ENCODE assay signal across 24 mouse cellular contexts in genomic region chr13:19630768-19631709, GRCm38 (mm10). TPM values are rescaled to one million over a fixed set of nuclear protein-coding genes. Genes with fewer than 3 reads are reported as not detected.
DNase-seq lines count a peak whose midpoint lies in the region; ATAC-seq and TF ChIP-seq lines count a peak whose summit lies in the region.
"Had no signal": no experiment of that assay in that cellular context is flagged by ENCODE, and none has a peak within 500 bp of the region (broad histone marks: within the 10 kb centered on the region; RNA-seq: fewer than 3 reads in every experiment).

No protein-coding gene starts in this region.

- H3K27me3 ChIP-seq in E14TG2a.4 (ENCODE audit: insufficient read depth, low read length): no peaks in the 10 kb centered on the region
- no peaks in the 10 kb centered on the region for H3K27me3 ChIP-seq in intestine, embryonic 15.5 days (replicated peaks)
- no peaks in the 10 kb centered on the region for H3K27me3 ChIP-seq in liver, embryonic 12.5 days (replicated peaks)
- H3K27me3 ChIP-seq: embryonic facial prominence, embryonic 15.5 days; heart, embryonic 13.5 days had no signal

- H3K36me3 ChIP-seq in E14TG2a.4 (ENCODE audit: insufficient read depth, low read length) (peaks cover 12% of the 10 kb centered on the region; the same call in 1 of the 2 replicates), ES-E14 (ENCODE audit: control insufficient read depth, insufficient read depth, low read length, poor library complexity, severe bottlenecking) (no peaks in the 10 kb centered on the region)
- H3K36me3 ChIP-seq in intestine, embryonic 15.5 days: no peaks in the 10 kb centered on the region
- no peaks in the 10 kb centered on the region for H3K36me3 ChIP-seq in liver, embryonic 12.5 days
- H3K36me3 ChIP-seq: embryonic facial prominence, embryonic 15.5 days; forebrain, embryonic 10.5 days; heart, embryonic 13.5 days had no signal

- H3K9ac ChIP-seq in ES-E14 (ENCODE audit: insufficient read depth, low read depth, low read length, poor library complexity, severe bottlenecking): no peak overlapping the region
- no peak overlapping the region for H3K9ac ChIP-seq in intestine, embryonic 15.5 days
- H3K9ac ChIP-seq in liver, embryonic 12.5 days: no peak overlapping the region
- H3K9ac ChIP-seq: embryonic facial prominence, embryonic 15.5 days; heart, embryonic 13.5 days had no signal

- DNase-seq in ES-E14 (ENCODE audit: low read depth, low spot score): peak; percentile 70
- no peak for DNase-seq in left cerebral cortex, adult 11 months (ENCODE audit: low spot score)
- no peak for DNase-seq in adipocyte (ENCODE audit: low spot score)
- DNase-seq in layer of hippocampus, postnatal 10 days (ENCODE audit: low spot score in 2 of 2): no peak
- DNase-seq in adrenal gland, postnatal 4 days (ENCODE audit: low spot score in 2 of 2): no peak
- DNase-seq: adrenal gland, postnatal 10 days; cerebellum, adult 11-12 months; cerebellum, adult 9-11 months; cerebellum, postnatal 36 days; gastrocnemius, adult 2 months; gastrocnemius, postnatal 36 days; heart, adult 11 months; heart, postnatal 36 days had no signal

- no peaks in the 10 kb centered on the region; the same call in 1 of the 2 replicates for H3K9me3 ChIP-seq in E14TG2a.4 (ENCODE audit: low read length)
- no peaks in the 10 kb centered on the region for H3K9me3 ChIP-seq in ES-E14 (ENCODE audit: control insufficient read depth, insufficient read depth, low read depth, low read length)
- no peaks in the 10 kb centered on the region for H3K9me3 ChIP-seq in intestine, embryonic 15.5 days
- no peaks in the 10 kb centered on the region for H3K9me3 ChIP-seq in liver, embryonic 12.5 days (replicated peaks)
- H3K9me3 ChIP-seq: embryonic facial prominence, embryonic 15.5 days; forebrain, embryonic 10.5 days; heart, embryonic 13.5 days had no signal

- peak; percentile 93 for ATAC-seq in intestine, embryonic 15.5 days
- peak; percentile 53; the same call in 1 of the 2 replicates for ATAC-seq in liver, embryonic 12.5 days
- ATAC-seq: forebrain, embryonic 14.5 days; hindbrain, embryonic 16.5 days; inflammation-experienced regulatory T-cells, adult 6 months had no signal

- H3K4me1 ChIP-seq in E14TG2a.4 (replicated peaks; ENCODE audit: low read depth, low read length) (peaks cover 63% of the 10 kb centered on the region), ES-E14 (ENCODE audit: control insufficient read depth in 2 of 2, insufficient read depth in 2 of 2, low read length in 2 of 2, poor library complexity in 1 of 2) (peaks cover 8 to 19% of the 10 kb centered on the region in 2 experiments)
- 0 out of 2 replicates have a peak, but pooled peaks cover 2% of the 10 kb centered on the region for H3K4me1 ChIP-seq in intestine, embryonic 15.5 days (replicated peaks)
- peaks cover 26% of the 10 kb centered on the region for H3K4me1 ChIP-seq in liver, embryonic 12.5 days
- H3K4me1 ChIP-seq: embryonic facial prominence, embryonic 15.5 days; forebrain, embryonic 10.5 days; heart, embryonic 13.5 days had no signal

- no peak overlapping the region for H3K4me2 ChIP-seq in intestine, embryonic 15.5 days (replicated peaks)
- H3K4me2 ChIP-seq in liver, embryonic 12.5 days: no peak overlapping the region
- H3K4me2 ChIP-seq: embryonic facial prominence, embryonic 15.5 days; heart, embryonic 13.5 days had no signal

- H3K27ac ChIP-seq in ES-E14 (ENCODE audit: insufficient read depth, low read depth, low read length, poor library complexity, severe bottlenecking): peak overlapping the region; percentile 15
- H3K27ac ChIP-seq in intestine, embryonic 15.5 days: no peak overlapping the region
- H3K27ac ChIP-seq in liver, embryonic 12.5 days: peak overlapping the region; percentile 36; the same call in 1 of the 2 replicates
- H3K27ac ChIP-seq: embryonic facial prominence, embryonic 15.5 days; forebrain, embryonic 10.5 days; gastrocnemius, adult 2 months; heart, embryonic 13.5 days had no signal

- TF ChIP-seq CTCF in E14TG2a.4 (conservative IDR thresholded peaks at IDR 0.05; ENCODE audit: low read length): no peak

- 86% methylated on average over 5 of the region's 5 CpGs for whole genome bisulfite sequencing in intestine, embryonic 15.5 days
- WGBS in liver, embryonic 12.5 days (ENCODE audit: insufficient replicate concordance): 70% methylated on average over 5 of the region's 5 CpGs

- in situ Hi-C loops in ES-E14 (cut with MboI; ENCODE audit: low sequenced_read_pairs in 2 of 2, unreplicated experiment in 2 of 2): loop anchor here (25.0 kb wide), 1 partner anchor 269 kb away; no protein-coding TSS in a partner anchor

- H3K4me3 ChIP-seq in E14TG2a.4 (replicated peaks; ENCODE audit: low read length) (0 out of 2 replicates have a peak overlapping the region, but pooled peaks have one; percentile 10), ES-E14 (ENCODE audit: insufficient read depth in 1 of 2, low read depth in 1 of 2, low read length in 2 of 2, poor library complexity in 1 of 2, severe bottlenecking in 1 of 2) (0 out of 4 replicates have a peak overlapping the region, but pooled peaks of 1 of the 2 experiments have one; percentile 8)
- H3K4me3 ChIP-seq in intestine, embryonic 15.5 days (replicated peaks): no peak overlapping the region
- H3K4me3 ChIP-seq in liver, embryonic 12.5 days: no peak overlapping the region
- H3K4me3 ChIP-seq: embryonic facial prominence, embryonic 15.5 days; erythroblast, embryonic 14.5 days; forebrain, embryonic 10.5 days; gastrocnemius, adult 2 months; heart, embryonic 13.5 days had no signal

TF ChIP-seq in ES-E14, 5 proteins besides CTCF, POLR2A, EP300 and RAD21:
- no peak for TF ChIP-seq MAFK (IDR thresholded peaks at IDR 0.05; ENCODE audit: insufficient read depth, low read depth, low read length)
- peak; percentile 54; the same call in 1 of the 2 replicates for TF ChIP-seq CHD2 (IDR thresholded peaks at IDR 0.05; ENCODE audit: low read depth, low read length)

RNA-seq across cellular contexts. Expression of gene Sfrp4, which starts 8.1 kb away (rescaled TPM):
- total RNA-seq in ES-E14 (2012; rRNA removed): 6.4 and 11.0 TPM in 2 replicates
- 0.47 and 1.8 TPM in 2 replicates for polyA plus RNA-seq in intestine, embryonic 15.5 days (2015; fragmentation: Nextera tagmentation; extraction: Ambion mirVana)
- polyA plus RNA-seq in liver, embryonic 12.5 days (2016; fragmentation: Nextera tagmentation; extraction: Ambion mirVana): 0.42 and 0.51 TPM in 2 replicates
- total RNA-seq in layer of hippocampus, postnatal 10 days (2021): 1 to 10 TPM; 2.2 to 2.4 TPM
- 1 to 10 TPM; 3.6 to 5.1 TPM for total RNA-seq in adrenal gland, postnatal 4 days (2021)
- polyA plus RNA-seq: erythroblast, embryonic 14.5 days; inflammation-experienced regulatory T-cells, adult 6 months had no signal

RNA-seq across cellular contexts. Expression of gene Epdr1, which starts 11.3 kb away (rescaled TPM):
- 9.9 and 15.6 TPM in 2 replicates for total RNA-seq in ES-E14 (2012; rRNA removed)
- polyA plus RNA-seq in intestine, embryonic 15.5 days (2015; fragmentation: Nextera tagmentation; extraction: Ambion mirVana): 17.4 and 18.2 TPM in 2 replicates
- polyA plus RNA-seq in liver, embryonic 12.5 days (2016; fragmentation: Nextera tagmentation; extraction: Ambion mirVana): 22.3 and 23.2 TPM in 2 replicates
- total RNA-seq in layer of hippocampus, postnatal 10 days (2021): 10 to 100 TPM; 36.3 to 42.2 TPM
- total RNA-seq in adrenal gland, postnatal 4 days (2021): 10 to 100 TPM; 18.1 to 20.4 TPM
- total RNA-seq: MEL had no signal
